Mouse (Mus musculus) erythroblast, embryonic 14.5 days (primary cell): Measurements from ENCODE around the gene Cd6.

Experiments used
- GATA1 ChIP-seq: IDR thresholded peaks from 2 replicates; pipeline ENCODE4 v1.6.1; 2012; ENCODE audit warnings: low read length, inconsistent platforms, mixed read lengths
- TAL1 ChIP-seq: IDR thresholded peaks from 3 replicates; pipeline ENCODE4 v1.6.1; 2012; ENCODE audit warnings: low read length, inconsistent platforms, mixed read lengths

DNA sequence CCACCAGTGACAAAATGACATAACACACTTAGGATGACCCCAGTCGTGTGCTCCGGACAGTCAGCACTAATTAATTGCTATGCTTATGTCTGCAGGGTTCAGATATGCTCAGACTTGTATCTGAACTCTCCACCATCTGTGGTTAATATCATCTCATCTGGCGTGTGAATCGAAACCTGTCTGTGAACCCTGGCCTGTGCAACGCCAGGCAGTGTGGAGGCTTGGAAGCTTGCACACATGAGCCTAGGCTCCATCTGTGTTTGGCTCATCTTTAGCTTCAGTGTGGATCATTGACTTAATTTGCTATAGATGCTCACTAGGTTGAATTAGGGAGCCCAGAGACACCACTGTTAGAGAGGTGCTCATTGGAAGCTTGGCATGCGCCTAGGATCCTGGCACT, 67.4 kb downstream of the Cd6 start:
- no peak for TF ChIP-seq TAL1
- no peak for TF ChIP-seq GATA1
